ENCODE assay signal across 8 mouse cellular contexts in genomic region chr13:51413461-51413860, GRCm38 (mm10). TPM values are rescaled to one million over a fixed set of nuclear protein-coding genes. Genes with fewer than 3 reads are reported as not detected.
DNase-seq lines count a peak whose midpoint lies in the region; ATAC-seq and TF ChIP-seq lines count a peak whose summit lies in the region.

No protein-coding gene starts in this region.

- peaks cover 39% of the 10 kb centered on the region for H3K36me3 ChIP-seq in forebrain, embryonic 10.5 days (replicated peaks)
- 0 out of 2 replicates have a peak, but pooled peaks cover 6% of the 10 kb centered on the region for H3K36me3 ChIP-seq in forebrain, embryonic 13.5 days (ENCODE audit: poor library complexity, severe bottlenecking)
- H3K36me3 ChIP-seq in midbrain, postnatal 0 days (ENCODE audit: insufficient read depth, low read length): no peaks in the 10 kb centered on the region
- peaks cover 19% of the 10 kb centered on the region for H3K36me3 ChIP-seq in midbrain, embryonic 10.5 days
- H3K36me3 ChIP-seq in embryonic facial prominence, embryonic 13.5 days: peaks cover 43% of the 10 kb centered on the region

- peaks cover 12% of the 10 kb centered on the region for H3K9me3 ChIP-seq in forebrain, embryonic 10.5 days
- H3K9me3 ChIP-seq in forebrain, embryonic 13.5 days (replicated peaks): no peaks in the 10 kb centered on the region
- H3K9me3 ChIP-seq in midbrain, postnatal 0 days (ENCODE audit: low read length): no peaks in the 10 kb centered on the region
- peaks cover 17% of the 10 kb centered on the region for H3K9me3 ChIP-seq in midbrain, embryonic 10.5 days (replicated peaks)
- 0 out of 2 replicates have a peak, but pooled peaks cover 3% of the 10 kb centered on the region for H3K9me3 ChIP-seq in embryonic facial prominence, embryonic 13.5 days

- H3K27me3 ChIP-seq in forebrain, embryonic 10.5 days (ENCODE audit: poor library complexity, severe bottlenecking): peaks cover 13% of the 10 kb centered on the region
- H3K27me3 ChIP-seq in forebrain, embryonic 13.5 days: peaks cover 6% of the 10 kb centered on the region; the same call in 1 of the 2 replicates
- peaks cover 6% of the 10 kb centered on the region for H3K27me3 ChIP-seq in midbrain, postnatal 0 days (ENCODE audit: insufficient read depth, low read length)
- peaks cover 22% of the 10 kb centered on the region for H3K27me3 ChIP-seq in midbrain, embryonic 10.5 days (ENCODE audit: low read depth, poor library complexity, severe bottlenecking)
- no peaks in the 10 kb centered on the region for H3K27me3 ChIP-seq in embryonic facial prominence, embryonic 13.5 days

- H3K27ac ChIP-seq in forebrain, embryonic 10.5 days: peak overlapping the region; percentile 76; the same call in 1 of the 2 replicates
- H3K27ac ChIP-seq in forebrain, embryonic 13.5 days: no peak overlapping the region
- no peak overlapping the region for H3K27ac ChIP-seq in midbrain, postnatal 0 days (ENCODE audit: low read depth, low read length)
- no peak overlapping the region for H3K27ac ChIP-seq in midbrain, embryonic 10.5 days (replicated peaks)
- peak overlapping the region; percentile 92; the same call in 1 of the 2 replicates for H3K27ac ChIP-seq in embryonic facial prominence, embryonic 13.5 days

- 74% methylated on average over 3 of the region's 3 CpGs for WGBS in forebrain, embryonic 10.5 days
- WGBS in forebrain, embryonic 13.5 days: 62% methylated on average over 3 of the region's 3 CpGs
- WGBS in midbrain, postnatal 0 days: 67% methylated on average over 3 of the region's 3 CpGs
- 68% methylated on average over 3 of the region's 3 CpGs for WGBS in midbrain, embryonic 10.5 days
- 66% methylated on average over 3 of the region's 3 CpGs for WGBS in embryonic facial prominence, embryonic 13.5 days

- H3K4me3 ChIP-seq in forebrain, embryonic 10.5 days: no peak overlapping the region
- H3K4me3 ChIP-seq in forebrain, embryonic 13.5 days: no peak overlapping the region
- no peak overlapping the region for H3K4me3 ChIP-seq in midbrain, postnatal 0 days (ENCODE audit: low read depth, low read length)
- H3K4me3 ChIP-seq in midbrain, embryonic 10.5 days: no peak overlapping the region
- peak overlapping the region; percentile 73 for H3K4me3 ChIP-seq in embryonic facial prominence, embryonic 13.5 days

- H3K9ac ChIP-seq in forebrain, embryonic 13.5 days: no peak overlapping the region
- H3K9ac ChIP-seq in midbrain, postnatal 0 days (replicated peaks; ENCODE audit: low read length, poor library complexity, severe bottlenecking): no peak overlapping the region
- no peak overlapping the region for H3K9ac ChIP-seq in embryonic facial prominence, embryonic 13.5 days

- H3K4me1 ChIP-seq in forebrain, embryonic 10.5 days: peaks cover 65% of the 10 kb centered on the region
- H3K4me1 ChIP-seq in forebrain, embryonic 13.5 days: peaks cover 35% of the 10 kb centered on the region
- H3K4me1 ChIP-seq in midbrain, postnatal 0 days (ENCODE audit: insufficient read depth, low read length): peaks cover 10% of the 10 kb centered on the region; the same call in 1 of the 2 replicates
- peaks cover 40% of the 10 kb centered on the region for H3K4me1 ChIP-seq in midbrain, embryonic 10.5 days
- H3K4me1 ChIP-seq in embryonic facial prominence, embryonic 13.5 days: peaks cover 59% of the 10 kb centered on the region

- H3K4me2 ChIP-seq in forebrain, embryonic 13.5 days: no peak overlapping the region
- H3K4me2 ChIP-seq in midbrain, postnatal 0 days (ENCODE audit: low read depth, low read length, poor library complexity, severe bottlenecking): no peak overlapping the region
- peak overlapping the region; percentile 84 for H3K4me2 ChIP-seq in embryonic facial prominence, embryonic 13.5 days

- DNase-seq in forebrain, embryonic 10.5 days (ENCODE audit: extremely low spot score, low spot score): no peak
- no peak for DNase-seq in midbrain, postnatal 0 days (ENCODE audit: low spot score)
- no peak for DNase-seq in midbrain, embryonic 10.5 days (ENCODE audit: low spot score)
- peak; percentile 59 for DNase-seq in retina, postnatal 1 day
- DNase-seq in urinary bladder, postnatal 4 days (ENCODE audit: low spot score in 2 of 2): no peak
- no peak for DNase-seq in T-cell, adult 2 months (ENCODE audit: low spot score)

- no peak for ATAC-seq in forebrain, embryonic 13.5 days
- no peak for ATAC-seq in midbrain, postnatal 0 days (ENCODE audit: low FRiP score)
- no peak for ATAC-seq in embryonic facial prominence, embryonic 13.5 days (ENCODE audit: insufficient number of reproducible peaks, insufficient read depth, low FRiP score, low TSS enrichment, low read depth)

- TF ChIP-seq CTCF in midbrain, postnatal 0 days (IDR thresholded peaks at IDR 0.05): peak; percentile 67

RNA-seq across cellular contexts. Expression of gene S1pr3, which starts 5.0 kb away (rescaled TPM):
- polyA plus RNA-seq in forebrain, embryonic 10.5 days (2016; fragmentation: Nextera tagmentation; extraction: Ambion mirVana): 50.4 and 53.9 TPM in 2 replicates
- polyA plus RNA-seq in forebrain, embryonic 13.5 days (2015; fragmentation: Nextera tagmentation; extraction: Ambion mirVana): 8.5 and 9.2 TPM in 2 replicates
- total RNA-seq in midbrain, postnatal 0 days (2014; rRNA removed): 9.5 and 9.6 TPM in 2 replicates
- 7.0 and 7.3 TPM in 2 replicates for polyA plus RNA-seq in midbrain, postnatal 0 days (2015; fragmentation: Nextera tagmentation; extraction: Ambion mirVana)
- polyA plus RNA-seq in midbrain, embryonic 10.5 days (2016; fragmentation: Nextera tagmentation; extraction: Ambion mirVana): 47.5 and 53.4 TPM in 2 replicates
- polyA plus RNA-seq in embryonic facial prominence, embryonic 13.5 days (2015; fragmentation: Nextera tagmentation; extraction: Ambion mirVana): 147 and 152 TPM in 2 replicates

Comparison
In these comparisons a context has a peak if more than half of its experiments do, and no peak if none do; other contexts are left out.
1. H3K27ac ChIP-seq: peak in forebrain, embryonic 10.5 days (single experiment) and embryonic facial prominence, embryonic 13.5 days (single experiment); none in forebrain, embryonic 13.5 days (single experiment), midbrain, postnatal 0 days (single experiment) and midbrain, embryonic 10.5 days (single experiment).